Mouse (Mus musculus): ENCODE measurements at regions not wholly inside any gene's neighbourhood (a gene's known extent, or its start where the extent isn't known, plus 50 kb on each side); places are given as distances from the start of the nearest gene placed in this dataset.

- no peaks in the 10 kb centered on the region for H3K79me2 ChIP-seq (ENCODE audit: control insufficient read depth, insufficient read depth, low read length)
- no peaks in the 10 kb centered on the region for H3K27me3 ChIP-seq (ENCODE audit: control insufficient read depth, insufficient read depth, low read length)
- TF ChIP-seq POLR2A (IDR thresholded peaks at IDR 0.05; ENCODE audit: extremely low read depth, insufficient read depth, low read length) (no peak), CTCF (IDR thresholded peaks at IDR 0.05; ENCODE audit: low read depth, low read length) (no peak)
- DNase-seq (ENCODE audit: extremely low read depth, low read depth, low spot score) = no peak
- no peak overlapping the region for H3K4me3 ChIP-seq (ENCODE audit: insufficient read depth, low read depth, low read length)
- H3K4me1 ChIP-seq (ENCODE audit: control insufficient read depth, insufficient read depth, low read length) = no peaks in the 10 kb centered on the region
- WGBS = 44% methylated on average over 7 of the region's 7 CpGs
- H3K27ac ChIP-seq (replicated peaks; ENCODE audit: insufficient read depth, low read depth, low read length) = no peak overlapping the region
- no peaks in the 10 kb centered on the region for H3K36me3 ChIP-seq (ENCODE audit: control insufficient read depth, insufficient read depth, low read length)
- no peak overlapping the region for H3K9ac ChIP-seq (ENCODE audit: low read depth, low read length)
Measured at GRCm38 (mm10) chr6:109153624-109154023, 325.2 kb downstream of the Edem1 start.

- Histone ChIP-seq H3K27ac (replicated peaks; ENCODE audit: insufficient read depth, low read depth, low read length) (no peak overlapping the region), H3K36me3 (ENCODE audit: control insufficient read depth, insufficient read depth, low read length) (no peaks in the 10 kb centered on the region), H3K9ac (ENCODE audit: low read depth, low read length) (no peak overlapping the region), H3K4me1 (ENCODE audit: control insufficient read depth, insufficient read depth, low read length) (no peaks in the 10 kb centered on the region), H3K79me2 (ENCODE audit: control insufficient read depth, insufficient read depth, low read length) (no peaks in the 10 kb centered on the region), H3K27me3 (ENCODE audit: control insufficient read depth, insufficient read depth, low read length) (no peaks in the 10 kb centered on the region), H3K4me3 (ENCODE audit: insufficient read depth, low read depth, low read length) (no peak overlapping the region)
- TF ChIP-seq POLR2A (IDR thresholded peaks at IDR 0.05; ENCODE audit: extremely low read depth, insufficient read depth, low read length) (no peak), CTCF (IDR thresholded peaks at IDR 0.05; ENCODE audit: low read depth, low read length) (no peak)
- DNase-seq (ENCODE audit: extremely low read depth, low read depth, low spot score) = no peak
- 75% methylated on average over 7 of the region's 7 CpGs for WGBS
Measured at GRCm38 (mm10) chr6:109159561-109159960, 331.1 kb downstream of the Edem1 start.

- WGBS = 83% methylated on average over 5 of the region's 5 CpGs
- no peak for TF ChIP-seq POLR2A (IDR thresholded peaks at IDR 0.05; ENCODE audit: extremely low read depth, insufficient read depth, low read length)
- TF ChIP-seq CTCF (IDR thresholded peaks at IDR 0.05; ENCODE audit: low read depth, low read length) = no peak
- H3K27me3 ChIP-seq (ENCODE audit: control insufficient read depth, insufficient read depth, low read length) = no peaks in the 10 kb centered on the region
- no peak overlapping the region for H3K27ac ChIP-seq (replicated peaks; ENCODE audit: insufficient read depth, low read depth, low read length)
- DNase-seq (ENCODE audit: extremely low read depth, low read depth, low spot score) = no peak
- no peaks in the 10 kb centered on the region for H3K4me1 ChIP-seq (ENCODE audit: control insufficient read depth, insufficient read depth, low read length)
- H3K36me3 ChIP-seq (ENCODE audit: control insufficient read depth, insufficient read depth, low read length) = no peaks in the 10 kb centered on the region
- no peak overlapping the region for H3K9ac ChIP-seq (ENCODE audit: low read depth, low read length)
- H3K4me3 ChIP-seq (ENCODE audit: insufficient read depth, low read depth, low read length) = no peak overlapping the region
- no peaks in the 10 kb centered on the region for H3K79me2 ChIP-seq (ENCODE audit: control insufficient read depth, insufficient read depth, low read length)
Measured at GRCm38 (mm10) chr6:109167439-109167838, 339.0 kb downstream of the Edem1 start.

GRCm38 (mm10) chr6:109172104-109172850 is 343.8 kb downstream of the Edem1 start:
- TF ChIP-seq CTCF (IDR thresholded peaks at IDR 0.05; ENCODE audit: low read depth, low read length) (no peak), POLR2A (IDR thresholded peaks at IDR 0.05; ENCODE audit: extremely low read depth, insufficient read depth, low read length) (no peak)
- DNase-seq (ENCODE audit: extremely low read depth, low read depth, low spot score) = no peak
- 57% methylated on average over 6 of the region's 6 CpGs for WGBS
- H3K4me3 ChIP-seq (ENCODE audit: insufficient read depth, low read depth, low read length) = no peak overlapping the region
- H3K27ac ChIP-seq (replicated peaks; ENCODE audit: insufficient read depth, low read depth, low read length) = no peak overlapping the region
- H3K36me3 ChIP-seq (ENCODE audit: control insufficient read depth, insufficient read depth, low read length) = no peaks in the 10 kb centered on the region
- H3K27me3 ChIP-seq (ENCODE audit: control insufficient read depth, insufficient read depth, low read length) = no peaks in the 10 kb centered on the region
- H3K4me1 ChIP-seq (ENCODE audit: control insufficient read depth, insufficient read depth, low read length) = no peaks in the 10 kb centered on the region
- no peaks in the 10 kb centered on the region for H3K79me2 ChIP-seq (ENCODE audit: control insufficient read depth, insufficient read depth, low read length)
- H3K9ac ChIP-seq (ENCODE audit: low read depth, low read length) = no peak overlapping the region

- Histone ChIP-seq H3K79me2 (ENCODE audit: control insufficient read depth, insufficient read depth, low read length) (no peaks in the 10 kb centered on the region), H3K36me3 (ENCODE audit: control insufficient read depth, insufficient read depth, low read length) (no peaks in the 10 kb centered on the region), H3K9ac (ENCODE audit: low read depth, low read length) (no peak overlapping the region), H3K27ac (replicated peaks; ENCODE audit: insufficient read depth, low read depth, low read length) (no peak overlapping the region), H3K4me3 (ENCODE audit: insufficient read depth, low read depth, low read length) (no peak overlapping the region), H3K27me3 (ENCODE audit: control insufficient read depth, insufficient read depth, low read length) (no peaks in the 10 kb centered on the region), H3K4me1 (ENCODE audit: control insufficient read depth, insufficient read depth, low read length) (no peaks in the 10 kb centered on the region)
- 86% methylated on average over 1 of the region's 1 CpGs for WGBS
- no peak for DNase-seq (ENCODE audit: extremely low read depth, low read depth, low spot score)
- TF ChIP-seq CTCF (IDR thresholded peaks at IDR 0.05; ENCODE audit: low read depth, low read length) (no peak), POLR2A (IDR thresholded peaks at IDR 0.05; ENCODE audit: extremely low read depth, insufficient read depth, low read length) (no peak)
Measured at GRCm38 (mm10) chr6:109173015-109173414, 344.6 kb downstream of the Edem1 start.

GRCm38 (mm10) chr6:109176876-109177275 is 348.4 kb downstream of the Edem1 start:
- no peaks in the 10 kb centered on the region for H3K79me2 ChIP-seq (ENCODE audit: control insufficient read depth, insufficient read depth, low read length)
- no peak for TF ChIP-seq CTCF (IDR thresholded peaks at IDR 0.05; ENCODE audit: low read depth, low read length)
- no peak for TF ChIP-seq POLR2A (IDR thresholded peaks at IDR 0.05; ENCODE audit: extremely low read depth, insufficient read depth, low read length)
- 74% methylated on average over 3 of the region's 3 CpGs for WGBS
- no peaks in the 10 kb centered on the region for H3K36me3 ChIP-seq (ENCODE audit: control insufficient read depth, insufficient read depth, low read length)
- H3K4me1 ChIP-seq (ENCODE audit: control insufficient read depth, insufficient read depth, low read length) = no peaks in the 10 kb centered on the region
- no peak overlapping the region for H3K4me3 ChIP-seq (ENCODE audit: insufficient read depth, low read depth, low read length)
- no peak overlapping the region for H3K9ac ChIP-seq (ENCODE audit: low read depth, low read length)
- no peaks in the 10 kb centered on the region for H3K27me3 ChIP-seq (ENCODE audit: control insufficient read depth, insufficient read depth, low read length)
- no peak for DNase-seq (ENCODE audit: extremely low read depth, low read depth, low spot score)
- no peak overlapping the region for H3K27ac ChIP-seq (replicated peaks; ENCODE audit: insufficient read depth, low read depth, low read length)

Data from liver, adult 2 months (tissue).